Mouse (Mus musculus): ENCODE results near the gene Alox12e. TPM values are rescaled to one million over a fixed set of nuclear protein-coding genes. Genes with fewer than 3 reads are reported as not detected.
"Not testable (repeated sequence)": the region's sequence is repeated elsewhere in the genome, so short reads cannot be mapped to it uniquely, and the experiment has no call there.

Alox12e gene
- polyA plus RNA-seq (2014; fragmentation: Nextera tagmentation; extraction: Ambion mirVana), result not detected in 2 replicates

DNA sequence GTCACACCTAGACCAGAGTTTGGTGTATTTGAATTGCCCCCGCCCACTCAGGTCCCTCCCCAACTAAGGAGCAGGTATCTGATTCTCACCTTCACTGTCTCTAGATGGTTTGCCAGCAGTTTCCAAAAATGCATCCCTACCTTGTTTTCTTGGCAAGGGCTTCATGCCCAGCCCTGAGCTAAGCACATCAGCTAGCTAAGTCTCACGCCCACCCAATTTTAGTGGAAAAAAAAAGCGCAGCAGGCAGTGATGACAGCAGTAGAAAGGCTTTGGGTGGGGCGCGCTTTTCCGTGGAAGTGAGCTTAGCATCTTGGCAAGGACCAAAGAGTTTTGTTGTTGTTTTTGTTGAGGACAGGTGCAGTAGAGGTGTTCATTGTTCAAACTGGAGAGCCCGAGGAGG, at the start of gene Alox12e:
Gene Alox12e (minus strand): TSS at position 101 of the 400 bp plus-strand sequence.
- 0 out of 2 replicates have a peak within 1 kb of the TSS, but pooled peaks have one; percentile 27 for H3K4me2 ChIP-seq (ENCODE audit: low read depth, low read length, severe bottlenecking)
- peaks cover 15% of the 10 kb centered on the region for H3K27me3 ChIP-seq (ENCODE audit: control insufficient read depth, insufficient read depth, low read length)
- no peak for ATAC-seq (replicated peaks; ENCODE audit: low FRiP score)
- 35% methylated on average over 7 of the region's 7 CpGs for WGBS
- no peak for DNase-seq (ENCODE audit: low spot score)
- no peaks in the 10 kb centered on the region for H3K4me1 ChIP-seq (replicated peaks; ENCODE audit: control insufficient read depth, insufficient read depth, low read length)
- H3K9ac ChIP-seq (ENCODE audit: low read length), result no peak within 1 kb of the TSS
- H3K36me3 ChIP-seq (ENCODE audit: control insufficient read depth, insufficient read depth, low read length), result no peaks in the 10 kb centered on the region
- H3K9me3 ChIP-seq (ENCODE audit: control insufficient read depth, low read length), result no peaks in the 10 kb centered on the region
- H3K4me3 ChIP-seq (ENCODE audit: low read depth, low read length), result no peak within 1 kb of the TSS
- no peak within 1 kb of the TSS for H3K27ac ChIP-seq (ENCODE audit: low read depth, low read length)

DNA sequence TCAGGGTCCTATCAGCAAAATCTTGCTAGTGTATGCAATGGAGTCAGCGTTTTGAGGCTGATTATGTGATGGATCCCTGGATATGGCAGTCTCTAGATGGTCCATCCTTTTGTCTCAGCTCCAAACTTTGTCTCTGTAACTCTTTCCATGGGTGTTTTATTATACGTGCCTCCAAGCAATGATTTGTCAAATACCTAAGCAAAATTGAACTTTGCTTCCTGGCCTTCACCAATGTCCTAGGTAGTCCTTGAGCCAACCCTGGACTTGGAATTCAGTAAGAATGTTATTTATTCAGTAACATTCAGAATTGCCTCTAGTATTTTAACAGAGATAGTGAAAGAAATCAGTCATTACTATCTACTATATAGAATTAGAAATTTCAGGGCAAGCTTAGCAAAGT, 46.2 kb upstream of the Alox12e start:
- not testable (repeated sequence) for H3K9ac ChIP-seq (ENCODE audit: low read length); H3K9me3 ChIP-seq (ENCODE audit: control insufficient read depth, low read length); H3K4me3 ChIP-seq (ENCODE audit: low read depth, low read length); H3K36me3 ChIP-seq (ENCODE audit: control insufficient read depth, insufficient read depth, low read length); H3K4me2 ChIP-seq (ENCODE audit: low read depth, low read length, severe bottlenecking); H3K27ac ChIP-seq (ENCODE audit: low read depth, low read length); ATAC-seq (replicated peaks; ENCODE audit: low FRiP score); H3K4me1 ChIP-seq (replicated peaks; ENCODE audit: control insufficient read depth, insufficient read depth, low read length); H3K27me3 ChIP-seq (ENCODE audit: control insufficient read depth, insufficient read depth, low read length); DNase-seq (ENCODE audit: low spot score)
- WGBS, result 83% methylated on average over 2 of the region's 2 CpGs

DNA sequence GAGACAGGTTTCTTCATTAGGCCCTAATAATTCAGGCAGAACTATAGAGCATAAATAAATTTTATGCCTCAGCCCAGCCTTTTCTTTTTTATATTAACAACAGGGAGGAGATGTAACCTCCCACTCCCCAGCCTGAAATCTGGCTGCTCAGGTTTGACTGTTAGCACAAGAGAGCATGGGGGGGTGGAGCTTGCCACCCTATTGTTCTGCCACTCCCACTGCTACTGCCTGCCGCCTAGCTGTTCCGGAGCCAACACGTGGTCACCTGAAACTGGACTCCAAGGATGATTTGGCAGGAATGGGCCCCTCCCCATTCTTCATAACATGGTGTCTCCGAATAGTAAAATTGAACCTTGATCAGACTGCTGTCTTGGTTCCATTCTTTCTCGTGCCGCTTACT, 45.3 kb upstream of the Alox12e start:
- 83% methylated on average over 6 of the region's 6 CpGs for WGBS
- not testable (repeated sequence) for H3K4me2 ChIP-seq (ENCODE audit: low read depth, low read length, severe bottlenecking); H3K36me3 ChIP-seq (ENCODE audit: control insufficient read depth, insufficient read depth, low read length); H3K27ac ChIP-seq (ENCODE audit: low read depth, low read length); H3K9ac ChIP-seq (ENCODE audit: low read length); H3K4me3 ChIP-seq (ENCODE audit: low read depth, low read length); DNase-seq (ENCODE audit: low spot score); H3K9me3 ChIP-seq (ENCODE audit: control insufficient read depth, low read length); ATAC-seq (replicated peaks; ENCODE audit: low FRiP score); H3K27me3 ChIP-seq (ENCODE audit: control insufficient read depth, insufficient read depth, low read length); H3K4me1 ChIP-seq (replicated peaks; ENCODE audit: control insufficient read depth, insufficient read depth, low read length)

DNA sequence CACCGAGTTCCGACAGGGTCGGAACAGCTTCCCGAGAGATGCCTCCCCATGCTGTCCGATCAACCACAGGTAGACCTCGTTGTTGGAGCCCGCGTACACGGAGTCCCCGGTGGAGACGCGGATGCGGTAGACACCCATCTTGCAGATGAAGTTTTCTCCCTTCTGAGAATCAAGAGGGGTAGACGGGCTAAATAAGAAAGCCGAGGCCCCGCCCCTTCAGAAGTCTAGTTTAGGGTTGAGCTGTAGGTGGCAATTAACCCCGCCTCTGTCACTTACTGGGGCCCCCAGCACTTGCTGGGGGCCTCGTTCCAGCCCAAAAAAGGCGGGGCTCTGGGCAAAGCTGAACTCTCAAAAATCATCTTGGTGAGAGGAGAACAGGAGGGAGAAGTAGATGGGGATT, 29.4 kb upstream of the Alox12e start, which contains the start of gene Alox15:
Gene Alox15 (minus strand): TSS at position 164 of the 400 bp plus-strand sequence.
- DNase-seq (ENCODE audit: low spot score) (peak; percentile 54), ATAC-seq (replicated peaks; ENCODE audit: low FRiP score) (no peak)
- H3K27me3 ChIP-seq (ENCODE audit: control insufficient read depth, insufficient read depth, low read length), result peaks cover 24% of the 10 kb centered on the region
- no peaks in the 10 kb centered on the region for H3K9me3 ChIP-seq (ENCODE audit: control insufficient read depth, low read length)
- H3K9ac ChIP-seq (ENCODE audit: low read length), result no peak within 1 kb of the TSS
- peak within 1 kb of the TSS; percentile 30 for H3K4me3 ChIP-seq (ENCODE audit: low read depth, low read length)
- H3K4me2 ChIP-seq (ENCODE audit: low read depth, low read length, severe bottlenecking), result peak within 1 kb of the TSS; percentile 61
- no peak within 1 kb of the TSS for H3K27ac ChIP-seq (ENCODE audit: low read depth, low read length)
- H3K4me1 ChIP-seq (replicated peaks; ENCODE audit: control insufficient read depth, insufficient read depth, low read length), result peaks cover 5% of the 10 kb centered on the region; the same call in 1 of the 2 replicates
- H3K36me3 ChIP-seq (ENCODE audit: control insufficient read depth, insufficient read depth, low read length), result no peaks in the 10 kb centered on the region
- 1% methylated on average over 19 of the region's 19 CpGs for WGBS

DNA sequence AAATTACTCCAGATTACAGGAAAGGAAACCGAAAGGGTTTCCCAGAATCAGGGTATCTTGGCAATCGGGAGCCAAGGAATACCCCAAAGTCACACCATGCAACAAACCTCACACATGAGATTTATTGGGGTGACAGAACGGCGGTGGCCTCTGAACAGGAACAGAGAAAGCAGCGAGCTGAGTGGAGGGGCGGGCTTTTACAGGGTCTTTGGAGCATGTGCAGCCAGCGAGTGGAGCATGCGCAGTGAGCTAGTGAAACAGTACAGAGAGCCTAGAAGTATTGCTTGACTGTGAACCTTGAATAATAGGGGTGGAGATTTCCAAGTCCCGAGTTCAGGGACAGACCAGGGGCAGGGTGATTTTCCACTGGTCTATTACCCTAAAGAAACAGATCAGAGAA, 26.2 kb upstream of the Alox12e start:
- H3K27ac ChIP-seq (ENCODE audit: low read depth, low read length), result no peak overlapping the region
- WGBS, result 84% methylated on average over 9 of the region's 9 CpGs
- no peaks in the 10 kb centered on the region for H3K36me3 ChIP-seq (ENCODE audit: control insufficient read depth, insufficient read depth, low read length)
- no peaks in the 10 kb centered on the region for H3K9me3 ChIP-seq (ENCODE audit: control insufficient read depth, low read length)
- no peak overlapping the region for H3K4me3 ChIP-seq (ENCODE audit: low read depth, low read length)
- ATAC-seq (replicated peaks; ENCODE audit: low FRiP score) (no peak), DNase-seq (ENCODE audit: low spot score) (no peak)
- no peak overlapping the region for H3K4me2 ChIP-seq (ENCODE audit: low read depth, low read length, severe bottlenecking)
- peaks cover 24% of the 10 kb centered on the region for H3K27me3 ChIP-seq (ENCODE audit: control insufficient read depth, insufficient read depth, low read length)
- peaks cover 5% of the 10 kb centered on the region; the same call in 1 of the 2 replicates for H3K4me1 ChIP-seq (replicated peaks; ENCODE audit: control insufficient read depth, insufficient read depth, low read length)
- H3K9ac ChIP-seq (ENCODE audit: low read length), result no peak overlapping the region

DNA sequence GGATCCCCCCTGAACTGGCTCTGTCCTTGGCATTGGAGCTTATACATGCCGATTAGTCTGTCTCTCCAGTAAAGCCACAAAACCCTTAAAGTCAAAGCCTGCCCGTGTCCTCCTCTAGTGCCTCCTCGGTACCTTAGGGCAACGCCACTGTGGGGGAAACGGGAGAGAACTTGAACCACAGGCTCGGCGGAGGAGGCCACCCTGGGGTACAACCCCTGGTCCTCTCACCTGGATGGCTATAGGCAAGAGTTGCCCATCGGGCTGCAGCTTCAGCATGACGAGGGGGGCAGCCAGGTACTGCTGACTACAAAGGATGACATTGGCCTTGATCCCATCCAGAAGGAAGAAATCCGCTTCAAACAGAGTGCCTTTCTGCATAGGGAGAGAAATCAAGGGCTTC, 25.4 kb upstream of the Alox12e start:
- Histone ChIP-seq H3K4me2 (ENCODE audit: low read depth, low read length, severe bottlenecking) (no peak overlapping the region), H3K27me3 (ENCODE audit: control insufficient read depth, insufficient read depth, low read length) (peaks cover 18% of the 10 kb centered on the region), H3K4me3 (ENCODE audit: low read depth, low read length) (no peak overlapping the region), H3K4me1 (replicated peaks; ENCODE audit: control insufficient read depth, insufficient read depth, low read length) (peaks cover 5% of the 10 kb centered on the region; the same call in 1 of the 2 replicates), H3K27ac (ENCODE audit: low read depth, low read length) (no peak overlapping the region), H3K36me3 (ENCODE audit: control insufficient read depth, insufficient read depth, low read length) (no peaks in the 10 kb centered on the region), H3K9ac (ENCODE audit: low read length) (no peak overlapping the region), H3K9me3 (ENCODE audit: control insufficient read depth, low read length) (no peaks in the 10 kb centered on the region)
- no peak for ATAC-seq (replicated peaks; ENCODE audit: low FRiP score)
- DNase-seq (ENCODE audit: low spot score), result peak; percentile 41
- WGBS, result 84% methylated on average over 10 of the region's 10 CpGs

GRCm38 (mm10) chr11:70345546-70345945, 23.1 kb upstream of the Alox12e start:
- peak; percentile 39 for DNase-seq (ENCODE audit: low spot score)
- 93% methylated on average over 8 of the region's 8 CpGs for WGBS
- H3K4me1 ChIP-seq (replicated peaks; ENCODE audit: control insufficient read depth, insufficient read depth, low read length), result no peaks in the 10 kb centered on the region

GRCm38 (mm10) chr11:70345061-70345460, 22.6 kb upstream of the Alox12e start:
- Histone ChIP-seq H3K9ac (ENCODE audit: low read length) (no peak overlapping the region), H3K27me3 (ENCODE audit: control insufficient read depth, insufficient read depth, low read length) (no peaks in the 10 kb centered on the region; the same call in 1 of the 2 replicates), H3K4me3 (ENCODE audit: low read depth, low read length) (no peak overlapping the region), H3K4me2 (ENCODE audit: low read depth, low read length, severe bottlenecking) (no peak overlapping the region), H3K36me3 (ENCODE audit: control insufficient read depth, insufficient read depth, low read length) (no peaks in the 10 kb centered on the region), H3K27ac (ENCODE audit: low read depth, low read length) (no peak overlapping the region), H3K9me3 (ENCODE audit: control insufficient read depth, low read length) (no peaks in the 10 kb centered on the region), H3K4me1 (replicated peaks; ENCODE audit: control insufficient read depth, insufficient read depth, low read length) (no peaks in the 10 kb centered on the region)
- 90% methylated on average over 10 of the region's 10 CpGs for WGBS
- ATAC-seq (replicated peaks; ENCODE audit: low FRiP score) (no peak), DNase-seq (ENCODE audit: low spot score) (peak; percentile 33)

More at GRCm38 (mm10) chr11:70345546-70345945, 23.1 kb upstream of the Alox12e start:
- Histone ChIP-seq H3K9ac (ENCODE audit: low read length) (no peak overlapping the region), H3K4me2 (ENCODE audit: low read depth, low read length, severe bottlenecking) (no peak overlapping the region), H3K9me3 (ENCODE audit: control insufficient read depth, low read length) (no peaks in the 10 kb centered on the region), H3K27me3 (ENCODE audit: control insufficient read depth, insufficient read depth, low read length) (no peaks in the 10 kb centered on the region; the same call in 1 of the 2 replicates), H3K27ac (ENCODE audit: low read depth, low read length) (no peak overlapping the region), H3K4me3 (ENCODE audit: low read depth, low read length) (no peak overlapping the region), H3K36me3 (ENCODE audit: control insufficient read depth, insufficient read depth, low read length) (no peaks in the 10 kb centered on the region)
- ATAC-seq (replicated peaks; ENCODE audit: low FRiP score), result no peak

DNA sequence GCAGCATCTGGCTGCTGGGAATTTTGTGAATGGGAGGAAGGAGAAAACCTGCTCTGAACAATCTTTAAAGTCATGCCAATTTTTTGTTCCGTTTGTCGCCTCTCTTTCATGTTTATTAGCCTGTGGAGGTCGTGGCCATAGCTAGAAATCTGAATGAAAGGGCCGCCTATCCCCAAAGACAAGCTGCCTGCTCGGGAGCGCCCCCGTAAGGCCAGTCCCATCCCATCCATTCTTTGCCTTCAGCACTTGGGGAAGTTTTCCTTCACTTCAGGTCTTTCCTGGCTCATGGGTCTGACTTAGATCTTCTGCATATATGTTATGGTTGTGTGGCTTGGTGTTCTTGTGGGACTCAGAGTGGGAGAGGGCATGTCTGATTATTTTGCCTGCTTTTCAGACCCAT, 17.1 kb upstream of the Alox12e start:
- no peak overlapping the region for H3K9ac ChIP-seq (ENCODE audit: low read length)
- ATAC-seq (replicated peaks; ENCODE audit: low FRiP score) (no peak), DNase-seq (ENCODE audit: low spot score) (peak; percentile 49)
- no peaks in the 10 kb centered on the region for H3K27me3 ChIP-seq (ENCODE audit: control insufficient read depth, insufficient read depth, low read length)
- WGBS, result 32% methylated on average over 7 of the region's 7 CpGs
- no peak overlapping the region for H3K4me3 ChIP-seq (ENCODE audit: low read depth, low read length)
- no peak overlapping the region for H3K4me2 ChIP-seq (ENCODE audit: low read depth, low read length, severe bottlenecking)
- no peak overlapping the region for H3K27ac ChIP-seq (ENCODE audit: low read depth, low read length)
- H3K36me3 ChIP-seq (ENCODE audit: control insufficient read depth, insufficient read depth, low read length), result no peaks in the 10 kb centered on the region
- H3K4me1 ChIP-seq (replicated peaks; ENCODE audit: control insufficient read depth, insufficient read depth, low read length), result no peaks in the 10 kb centered on the region
- H3K9me3 ChIP-seq (ENCODE audit: control insufficient read depth, low read length), result no peaks in the 10 kb centered on the region
